Mouse (Mus musculus) R1 (cell line): ENCODE results near the gene Zbtb11.

Experiments used
- DNase-seq: peaks from one replicate; pipeline ENCODE4 v3.0.0-alpha.2; 2018; ENCODE audit warnings: low read depth, low spot score

The Zbtb11 gene

GRCm38 (mm10) chr16:55970416-55970815, 3.3 kb upstream of the Zbtb11 start:
- DNase-seq = no peak

DNA sequence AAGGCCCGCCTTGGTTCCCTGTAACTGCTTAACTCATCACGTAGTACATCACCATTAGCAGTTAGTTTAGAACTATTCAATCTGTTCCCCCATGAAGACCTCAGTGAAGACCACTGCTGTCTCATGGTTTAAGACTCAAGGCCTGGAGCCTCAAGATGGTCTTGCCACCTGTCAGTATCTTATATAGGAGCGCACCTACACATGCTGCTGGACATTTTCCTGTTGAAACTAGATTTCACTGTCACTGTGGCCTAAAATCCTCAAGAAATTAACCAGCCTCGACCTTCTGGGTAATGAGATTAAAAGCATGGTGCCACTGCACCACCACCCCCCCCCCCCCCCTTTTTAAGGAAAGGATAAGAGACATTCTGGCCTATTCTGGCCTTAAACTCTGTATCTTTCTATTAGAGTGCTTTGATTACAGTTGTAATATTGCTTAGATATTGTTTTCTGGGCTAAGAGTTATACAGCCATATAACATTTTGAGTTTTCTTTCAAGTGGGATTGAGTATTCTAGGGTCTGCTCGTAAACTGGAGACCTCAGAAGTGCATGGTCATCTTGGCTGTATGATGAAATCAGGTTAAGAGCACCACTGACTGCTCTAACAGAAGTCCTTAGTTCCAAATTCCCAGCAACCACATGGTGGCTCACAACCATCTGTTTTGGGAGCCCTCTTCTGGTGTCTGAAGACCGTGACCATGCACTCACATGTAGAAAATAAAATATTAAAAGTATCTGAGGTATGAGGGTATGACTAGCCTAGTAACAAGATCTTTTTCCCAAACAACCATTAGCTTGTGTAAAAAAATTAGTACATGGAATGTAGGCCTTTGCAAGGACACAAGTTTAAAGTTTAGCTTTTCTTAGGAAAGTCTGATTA, 1.7 kb upstream of the Zbtb11 start:
- peak; percentile 23 for DNase-seq

DNA sequence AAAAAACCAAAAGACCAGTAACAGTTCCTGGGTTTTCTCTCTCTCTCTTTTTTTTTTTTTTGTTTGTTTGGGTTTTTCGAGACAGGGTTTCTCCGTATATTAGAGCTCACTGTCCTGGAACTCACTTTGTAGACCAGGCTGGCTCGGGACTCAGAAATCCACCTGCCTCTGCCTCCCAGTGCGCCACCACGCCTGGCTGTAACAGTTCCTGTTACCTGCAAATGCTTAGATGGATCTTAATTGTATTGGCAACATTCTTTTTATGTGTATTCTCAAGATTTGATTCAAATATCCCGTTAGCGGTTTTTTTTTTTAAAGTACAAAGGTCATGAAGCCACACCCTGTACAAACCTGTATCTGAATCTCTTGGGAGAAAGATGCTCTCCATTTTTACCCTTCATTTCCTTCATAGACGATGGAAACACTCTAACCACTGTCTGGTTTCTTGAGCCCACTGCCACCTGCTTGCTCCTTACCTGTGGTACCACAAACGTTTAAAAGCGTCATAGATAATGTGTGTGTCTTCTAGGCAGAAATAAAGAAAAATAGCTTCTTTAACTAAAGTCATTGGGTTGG, 969 bp upstream of the Zbtb11 start:
- peak; percentile 42 for DNase-seq

- DNase-seq = peak; percentile 88
These were observed 696 bp downstream of the Zbtb11 start for GRCm38 (mm10) chr16:55974256-55974902.

DNA sequence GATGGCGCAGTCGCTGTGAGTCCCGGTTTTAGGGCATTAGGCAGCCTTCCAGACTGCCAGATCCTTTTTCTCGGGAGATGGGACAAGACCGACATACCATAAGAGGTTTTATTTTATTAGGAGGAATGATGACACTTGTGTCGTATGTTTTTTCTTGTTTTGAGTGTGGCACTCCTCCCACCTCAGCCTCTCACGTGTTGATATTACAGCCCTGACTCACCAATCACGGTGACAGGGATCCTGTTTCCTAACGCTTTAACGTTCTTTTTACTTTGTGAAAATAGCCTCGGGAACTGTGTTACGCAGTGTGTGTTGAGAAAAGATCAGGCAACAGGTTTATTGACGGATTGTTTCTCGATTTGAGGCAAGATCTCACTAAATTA, 1.2 kb downstream of the Zbtb11 start:
- DNase-seq = peak; percentile 49

DNA sequence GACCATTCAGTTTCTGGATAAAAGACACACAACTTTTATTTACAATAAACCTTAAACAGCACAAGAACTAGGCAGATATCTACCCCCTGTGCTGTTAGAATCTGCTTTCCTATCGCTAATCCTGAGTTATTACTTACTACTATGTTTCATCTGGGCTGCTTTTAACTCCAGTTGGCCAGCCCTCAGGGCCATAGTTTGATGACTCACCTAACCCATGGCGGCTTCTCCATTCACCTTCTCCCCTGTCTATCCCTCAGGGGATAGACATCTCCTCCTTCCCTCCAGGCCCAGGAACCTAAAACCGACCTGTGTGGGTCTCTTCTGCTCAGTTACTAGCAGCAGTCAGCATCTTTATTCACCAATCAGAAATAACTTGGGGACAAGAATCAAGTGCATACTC, 12.3 kb downstream of the Zbtb11 start:
- no peak for DNase-seq

DNA sequence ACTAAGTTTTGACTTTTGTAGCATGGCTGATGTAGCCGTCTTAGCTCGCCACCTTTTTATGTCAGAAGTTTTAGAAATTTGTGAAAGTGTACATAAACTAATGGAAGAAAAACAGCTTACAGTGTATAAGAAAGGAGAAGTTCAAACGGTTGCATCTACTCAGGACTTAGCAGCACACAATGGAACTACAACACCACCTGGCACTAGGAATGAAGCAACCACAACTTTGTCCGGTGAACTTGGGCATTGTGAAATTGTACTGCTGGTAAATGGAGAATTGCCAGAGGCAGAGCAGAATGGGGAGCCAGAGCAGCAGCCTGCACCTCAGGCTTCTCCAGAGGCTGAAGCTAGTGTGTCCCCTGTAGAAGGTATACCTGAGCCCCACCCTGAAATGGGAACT, 16.6 kb downstream of the Zbtb11 start:
- DNase-seq = no peak

- DNase-seq = no peak
These were observed 20.6 kb downstream of the Zbtb11 start for GRCm38 (mm10) chr16:55994235-55994634.

GRCm38 (mm10) chr16:56006798-56007197, 33.1 kb downstream of the Zbtb11 start:
- DNase-seq = no peak

- no peak for DNase-seq
These were observed 35.2 kb downstream of the Zbtb11 start for GRCm38 (mm10) chr16:56008862-56009261.

DNA sequence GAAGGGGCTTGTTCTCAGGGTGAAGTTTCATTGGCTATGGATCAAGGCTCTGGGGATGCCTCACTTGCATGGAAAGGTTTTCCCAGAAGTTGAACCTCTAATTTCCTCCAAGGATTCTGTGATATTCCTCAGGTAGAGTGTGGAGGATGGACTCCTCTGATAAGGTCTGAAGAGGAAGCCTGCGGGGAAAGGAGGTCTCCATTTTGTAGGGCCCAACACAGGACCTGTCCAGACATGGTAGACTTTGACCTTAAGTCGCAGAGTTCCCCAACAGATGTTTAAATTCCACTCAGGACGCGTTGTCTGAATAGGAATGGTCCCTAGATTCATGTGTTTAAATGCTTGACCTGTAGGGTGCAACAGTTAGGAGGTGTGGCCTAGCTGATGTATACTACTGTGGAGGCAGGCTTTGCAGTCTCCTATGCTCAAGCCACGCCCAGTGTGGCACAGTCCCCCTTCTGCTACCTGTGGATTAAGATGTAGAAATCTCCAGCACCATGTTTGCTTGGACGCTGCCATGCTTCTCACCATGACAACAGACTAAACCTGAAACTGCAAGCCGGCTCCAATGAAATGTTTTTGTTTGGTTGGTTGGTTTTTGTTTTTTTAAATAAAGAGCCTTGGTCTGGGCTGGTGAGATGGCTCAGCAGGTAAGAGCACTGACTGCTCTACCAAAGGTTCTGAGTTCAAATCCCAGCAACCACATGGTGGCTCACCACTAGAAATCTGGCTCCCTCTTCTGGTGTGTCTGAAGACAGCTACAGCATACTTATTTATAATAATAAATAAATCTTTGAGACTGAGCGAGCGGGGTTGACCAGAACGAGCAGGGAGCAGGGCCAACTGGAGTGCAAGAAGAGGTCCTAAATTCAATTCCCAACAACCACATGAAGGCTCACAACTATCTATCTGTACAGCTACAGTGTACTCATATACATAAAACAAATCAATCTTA, 39.4 kb downstream of the Zbtb11 start:
- DNase-seq = peak; percentile 84

DNA sequence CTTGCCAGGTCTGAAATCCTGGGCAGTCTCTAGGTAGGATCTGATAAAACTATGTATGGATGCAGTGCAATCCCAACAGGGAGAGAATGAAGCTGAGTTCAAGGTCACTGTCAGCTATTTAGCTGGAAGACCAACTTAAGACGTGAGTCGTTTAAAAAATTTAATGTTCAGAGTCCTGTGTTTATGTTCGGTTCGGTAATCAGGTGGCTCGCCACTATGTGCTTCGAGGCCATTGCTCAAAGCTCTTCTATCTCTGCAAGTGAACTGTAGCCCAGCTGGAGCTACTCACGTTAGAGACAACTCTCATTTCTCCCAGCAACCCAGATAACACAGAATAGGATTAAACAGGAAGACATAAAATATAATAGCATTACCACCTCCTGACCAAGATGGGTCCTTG, 40.4 kb downstream of the Zbtb11 start:
- DNase-seq = peak; percentile 10

DNA sequence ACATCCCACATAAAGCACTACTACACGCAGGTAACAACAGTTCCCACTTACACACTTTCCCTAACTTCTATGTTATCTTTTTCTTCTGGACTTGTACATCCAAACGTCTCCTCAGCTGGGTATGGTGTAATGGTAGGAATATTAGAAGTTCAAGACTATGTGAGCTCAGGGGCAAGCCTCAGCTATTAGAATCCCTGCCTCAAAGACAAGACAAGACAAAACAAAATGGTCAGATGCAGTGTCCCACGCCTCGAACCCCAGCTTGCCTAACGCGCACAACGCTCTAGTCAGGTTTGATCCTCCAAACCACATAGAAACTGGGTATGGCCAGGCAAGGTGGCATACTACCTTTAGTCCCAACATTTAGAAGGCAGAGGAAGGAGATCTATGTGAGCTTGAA, 46.0 kb downstream of the Zbtb11 start:
- DNase-seq = no peak

- no peak for DNase-seq
These were observed 54.4 kb downstream of the Zbtb11 start for GRCm38 (mm10) chr16:56027854-56028629.

DNA sequence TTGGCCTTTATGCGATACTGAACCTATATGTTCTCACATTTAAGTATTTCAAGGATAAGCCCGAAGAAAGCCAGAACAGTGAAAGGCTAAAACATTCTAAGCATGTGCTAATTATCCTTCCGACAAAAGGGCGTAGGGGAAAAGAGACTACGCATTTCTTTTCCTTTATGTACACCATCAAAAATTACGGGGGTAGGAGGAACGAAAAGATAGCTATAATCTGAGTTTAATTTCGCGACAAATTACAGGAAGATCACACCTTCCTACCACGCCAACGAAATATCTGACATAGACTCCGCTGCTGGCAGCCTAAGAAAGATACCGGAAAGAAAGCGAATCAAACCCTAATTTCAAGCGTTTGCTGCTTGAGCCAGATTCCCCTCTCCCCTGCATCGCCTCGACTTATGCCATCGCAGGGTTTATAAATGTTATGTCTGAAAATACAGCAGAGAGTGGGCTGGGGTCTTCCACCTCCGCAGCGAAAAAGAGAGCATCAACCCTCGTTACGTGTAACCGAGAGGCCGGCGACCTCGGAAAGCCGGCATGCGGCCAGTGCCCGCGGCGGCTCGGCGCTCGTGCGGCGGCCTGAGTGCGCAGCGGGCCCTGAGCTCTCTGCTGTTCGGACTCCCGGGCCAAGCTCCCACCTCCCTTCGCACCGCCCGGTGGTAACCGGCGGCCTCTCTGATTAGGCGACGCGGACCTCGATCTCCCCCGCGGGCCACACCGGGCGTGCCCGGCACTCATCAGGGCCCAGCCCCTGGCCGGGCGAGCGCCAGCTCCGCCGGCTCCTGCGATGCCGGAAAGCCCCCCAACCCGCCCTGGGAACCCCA, 55.3 kb downstream of the Zbtb11 start:
- DNase-seq = peak; percentile 50

DNA sequence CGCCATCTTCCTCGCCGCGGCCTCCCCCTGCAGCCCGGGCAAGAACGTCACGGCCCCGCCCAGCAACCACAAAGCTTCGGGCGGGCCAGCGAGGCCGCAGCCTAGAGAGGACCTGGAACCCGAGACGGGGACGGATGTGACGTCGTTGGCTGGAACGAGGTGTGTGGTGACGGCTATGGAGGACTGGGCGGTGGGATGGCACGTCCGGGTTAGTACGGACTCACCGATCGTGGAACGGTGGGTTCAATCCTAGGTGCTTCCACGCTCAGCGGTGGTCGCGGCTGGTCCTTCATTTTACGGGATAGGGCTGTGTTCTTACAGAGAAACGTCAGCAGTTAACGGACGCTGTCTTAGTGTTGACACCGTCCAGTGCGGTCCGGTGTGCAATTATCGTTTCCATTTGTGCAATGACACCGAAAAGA, 56.0 kb downstream of the Zbtb11 start, which contains the start of gene Pcnp:
Gene Pcnp (minus strand): TSS at position 79 of the 422 bp plus-strand sequence.
- DNase-seq = peak; percentile 98

GRCm38 (mm10) chr16:56034566-56034965, 60.9 kb downstream of the Zbtb11 start:
- DNase-seq = no peak

DNA sequence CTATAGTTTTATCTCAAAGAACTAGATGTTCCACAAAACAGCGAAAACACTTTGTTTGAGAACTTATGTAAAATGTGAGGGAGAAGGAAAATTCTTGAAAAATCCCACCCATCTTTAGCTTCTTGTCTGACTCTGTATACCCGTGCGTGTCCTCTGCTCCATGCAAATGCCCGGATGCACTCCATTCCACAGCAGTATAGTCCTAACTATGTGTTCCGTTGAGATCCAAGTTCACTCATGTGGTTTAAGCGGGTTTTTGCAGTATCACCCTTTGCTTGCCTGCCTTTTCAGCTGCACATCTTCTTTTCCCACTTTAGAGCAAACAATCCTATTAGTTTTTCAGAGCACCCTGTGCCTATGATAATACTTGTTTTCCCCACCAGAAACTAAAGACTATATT, 62.8 kb downstream of the Zbtb11 start:
- peak; percentile 54 for DNase-seq

- DNase-seq = peak; percentile 94
These were observed 63.7 kb downstream of the Zbtb11 start, which contains the start of gene Trmt10c for GRCm38 (mm10) chr16:56037138-56038010. Trmt10c (minus strand) TSS chr16:56037819.
